Mouse (Mus musculus) heart, postnatal 0 days (tissue): Measurements from ENCODE around the gene Il34. TPM values are rescaled to one million over a fixed set of nuclear protein-coding genes. Genes with fewer than 3 reads are reported as not detected.

Experiments
- ATAC-seq: fragments of 200-750 bp; cut with Nextera tagmentation; 2 replicates; pipeline ENCODE4 v1.8.0; 2017; ENCODE audit warnings: low read depth, moderate number of reproducible peaks, moderate library complexity; ENCODE audit not compliant: insufficient read depth
- DNase-seq: peaks from one replicate; pipeline ENCODE4 v3.0.0-alpha.2; 2016; ENCODE audit warnings: low spot score
- H3K27ac ChIP-seq: fragments of 300-500 bp; sonication (generic); 2 replicates; pipeline ENCODE4 v1.5.1; 2014; ENCODE audit warnings: low read depth, mild to moderate bottlenecking
- H3K27me3 ChIP-seq: fragments of 300-500 bp; sonication (generic); 2 replicates; pipeline ENCODE4 v1.6.1; 2014; ENCODE audit warnings: low read length, mixed read lengths; ENCODE audit not compliant: control insufficient read depth, insufficient read depth
- H3K36me3 ChIP-seq: fragments of 300-500 bp; sonication (generic); replicated peaks from 2 replicates; pipeline ENCODE4 v1.6.1; 2014; ENCODE audit warnings: low read length, mixed read lengths; ENCODE audit not compliant: control insufficient read depth, insufficient read depth
- H3K4me1 ChIP-seq: fragments of 300-500 bp; sonication (generic); 2 replicates; pipeline ENCODE4 v1.6.1; 2014; ENCODE audit warnings: antibody characterized with exemption; ENCODE audit not compliant: control insufficient read depth, insufficient read depth
- H3K4me2 ChIP-seq: fragments of 300-500 bp; sonication (generic); 2 replicates; pipeline ENCODE4 v1.6.1; 2014; ENCODE audit warnings: low read depth, mild to moderate bottlenecking, low read length, moderate library complexity
- H3K4me3 ChIP-seq: fragments of 300-500 bp; sonication (generic); 2 replicates; pipeline ENCODE4 v1.5.1; 2014; ENCODE audit warnings: low read depth, low read length
- H3K9ac ChIP-seq: fragments of 300-500 bp; sonication (generic); replicated peaks from 2 replicates; pipeline ENCODE4 v1.6.1; 2014; ENCODE audit warnings: low read depth, low read length, mixed read lengths
- H3K9me3 ChIP-seq: fragments of 300-500 bp; sonication (generic); replicated peaks from 2 replicates; pipeline ENCODE4 v1.6.1; 2016; ENCODE audit warnings: low read length; ENCODE audit not compliant: control insufficient read depth
- CTCF ChIP-seq: IDR thresholded peaks from 2 replicates; pipeline ENCODE4 v1.5.1; 2016; ENCODE audit warnings: antibody characterized with exemption, control low read depth, low read depth
- EP300 ChIP-seq: IDR thresholded peaks from 2 replicates; pipeline ENCODE4 v1.6.1; 2016; ENCODE audit warnings: antibody characterized with exemption, low read depth
- WGBS: fragments of 180-500 bp; shearing (Covaris S2); extraction: QIAGEN DNeasy Blood & Tissue Kit; methylation state at CpG from one replicate; pipeline ENCODE4 v1.1.7; 2014; 5-methylcytosine and 5-hydroxymethylcytosine counted together
- polyA plus RNA-seq: library from polyadenylated mRNA; unstranded; fragments of >200 nt; fragmentation: Nextera tagmentation; extraction: Ambion mirVana; gene quantifications from 2 replicates; pipeline ENCODE4 v1.2.1, GENCODE M21; 2015
- total RNA-seq: library from RNA; depleted of rRNA; stranded (reverse); fragments of >200 nt; gene quantifications from 2 replicates; pipeline ENCODE4 v1.2.3, GENCODE M21; 2014; ENCODE audit warnings: low replicate concordance

The Il34 gene
- total and polyA plus RNA-seq, 2 experiments from 2014 or later, result 1.4 to 3.2 TPM

- Histone ChIP-seq H3K4me3 (no peak overlapping the region), H3K4me1 (no peaks in the 10 kb centered on the region), H3K4me2 (no peak overlapping the region), H3K27ac (no peak overlapping the region), H3K9me3 (no peaks in the 10 kb centered on the region), H3K27me3 (no peaks in the 10 kb centered on the region), H3K9ac (no peak overlapping the region), H3K36me3 (0 out of 2 replicates have a peak, but pooled peaks cover 2% of the 10 kb centered on the region)
- 66% methylated on average over 9 of the region's 9 CpGs for WGBS
- ATAC-seq (no peak), DNase-seq (no peak)
- TF ChIP-seq CTCF, result no peak
- TF ChIP-seq EP300, result no peak
Observed at GRCm38 (mm10) chr8:110746661-110747060, 59.1 kb downstream of the Il34 start.

GRCm38 (mm10) chr8:110745162-110745561, 60.6 kb downstream of the Il34 start:
- Histone ChIP-seq H3K9me3 (no peaks in the 10 kb centered on the region), H3K4me1 (no peaks in the 10 kb centered on the region), H3K27ac (no peak overlapping the region), H3K9ac (no peak overlapping the region), H3K4me3 (no peak overlapping the region), H3K27me3 (no peaks in the 10 kb centered on the region), H3K36me3 (0 out of 2 replicates have a peak, but pooled peaks cover 4% of the 10 kb centered on the region), H3K4me2 (no peak overlapping the region)
- ATAC-seq (no peak), DNase-seq (no peak)
- WGBS, result 90% methylated on average over 10 of the region's 10 CpGs
- TF ChIP-seq EP300, result no peak
- no peak for TF ChIP-seq CTCF

GRCm38 (mm10) chr8:110742452-110742818, 63.3 kb downstream of the Il34 start:
- no peak overlapping the region for H3K27ac ChIP-seq
- TF ChIP-seq EP300 (no peak), CTCF (no peak)

GRCm38 (mm10) chr8:110741816-110742451, 63.8 kb downstream of the Il34 start:
- WGBS, result 73% methylated on average over 15 of the region's 15 CpGs
- H3K4me2 ChIP-seq, result no peak overlapping the region
- no peaks in the 10 kb centered on the region for H3K9me3 ChIP-seq
- H3K4me3 ChIP-seq, result no peak overlapping the region
- TF ChIP-seq CTCF (no peak), EP300 (no peak)
- ATAC-seq (no peak), DNase-seq (no peak)
- H3K36me3 ChIP-seq, result peaks cover 31% of the 10 kb centered on the region
- no peak overlapping the region for H3K9ac ChIP-seq
- no peaks in the 10 kb centered on the region for H3K27me3 ChIP-seq
- H3K4me1 ChIP-seq, result no peaks in the 10 kb centered on the region
- no peak overlapping the region for H3K27ac ChIP-seq

More at GRCm38 (mm10) chr8:110742452-110742818, 63.3 kb downstream of the Il34 start:
- no peaks in the 10 kb centered on the region for H3K4me1 ChIP-seq
- no peak overlapping the region for H3K4me3 ChIP-seq
- no peaks in the 10 kb centered on the region for H3K27me3 ChIP-seq
- no peak for ATAC-seq
- no peaks in the 10 kb centered on the region for H3K9me3 ChIP-seq
- no peak overlapping the region for H3K9ac ChIP-seq
- no peak overlapping the region for H3K4me2 ChIP-seq
- 73% methylated on average over 5 of the region's 5 CpGs for WGBS
- peaks cover 29% of the 10 kb centered on the region for H3K36me3 ChIP-seq
- no peak for DNase-seq

GRCm38 (mm10) chr8:110740629-110741175, 65.0 kb downstream of the Il34 start:
- DNase-seq (no peak), ATAC-seq (no peak)
- Histone ChIP-seq H3K27me3 (no peaks in the 10 kb centered on the region), H3K9ac (no peak overlapping the region), H3K4me3 (no peak overlapping the region), H3K4me2 (no peak overlapping the region), H3K4me1 (no peaks in the 10 kb centered on the region), H3K27ac (no peak overlapping the region), H3K36me3 (peaks cover 37% of the 10 kb centered on the region), H3K9me3 (no peaks in the 10 kb centered on the region)
- TF ChIP-seq EP300 (no peak), CTCF (no peak)
- 82% methylated on average over 5 of the region's 5 CpGs for WGBS
